Mouse (Mus musculus): ENCODE measurements around the gene Atf4.

Gene Atf4

DNA sequence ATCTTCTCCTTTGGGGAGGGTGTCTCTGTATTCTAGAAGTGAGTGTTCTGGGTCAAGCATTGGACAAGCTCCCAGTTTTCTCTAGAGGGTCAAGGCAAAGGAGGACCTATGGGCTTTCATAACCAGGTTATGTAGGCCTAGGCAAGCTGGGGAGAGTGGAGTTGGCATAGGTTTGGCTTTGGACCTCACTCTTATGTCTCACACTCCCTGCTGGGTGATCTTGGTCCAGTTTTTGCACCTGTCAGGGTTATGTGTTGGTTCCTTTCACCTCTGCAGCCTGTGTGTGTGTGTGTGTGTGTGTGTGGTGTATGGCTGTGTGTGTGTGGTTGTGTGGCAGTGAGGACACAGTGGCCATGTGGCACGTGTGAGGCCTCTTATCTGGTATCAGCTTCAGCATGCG lies 24.1 kb downstream of the Atf4 start:
- CTCF ChIA-PET, result no interaction called here

DNA sequence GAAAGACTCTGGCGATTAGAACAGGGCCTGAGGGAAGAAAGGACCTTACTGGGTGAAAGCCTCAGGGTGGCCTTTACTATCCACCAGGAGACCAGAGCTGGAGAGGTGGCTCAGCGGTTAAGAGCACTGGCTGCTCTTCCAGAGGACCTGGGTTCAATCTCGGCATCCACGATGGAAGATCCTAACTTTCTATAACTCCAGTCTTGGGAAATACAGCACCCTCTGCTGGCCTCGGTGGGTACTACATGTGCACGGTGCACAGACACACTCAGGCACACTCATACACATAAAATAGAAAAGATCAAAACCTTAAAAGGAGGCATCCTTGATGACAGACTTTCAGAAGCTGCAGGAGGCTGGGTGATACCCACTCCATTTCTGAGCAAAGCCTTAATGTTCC lies 25.7 kb downstream of the Atf4 start:
- CTCF ChIA-PET, result no interaction called here

GRCm38 (mm10) chr15:80286851-80287415 lies 31.9 kb downstream of the Atf4 start, which contains the start of gene Cacna1i:
Gene Cacna1i, plus strand, starts transcription at chr15:80287238.
- CTCF ChIA-PET, result no interaction called here

DNA sequence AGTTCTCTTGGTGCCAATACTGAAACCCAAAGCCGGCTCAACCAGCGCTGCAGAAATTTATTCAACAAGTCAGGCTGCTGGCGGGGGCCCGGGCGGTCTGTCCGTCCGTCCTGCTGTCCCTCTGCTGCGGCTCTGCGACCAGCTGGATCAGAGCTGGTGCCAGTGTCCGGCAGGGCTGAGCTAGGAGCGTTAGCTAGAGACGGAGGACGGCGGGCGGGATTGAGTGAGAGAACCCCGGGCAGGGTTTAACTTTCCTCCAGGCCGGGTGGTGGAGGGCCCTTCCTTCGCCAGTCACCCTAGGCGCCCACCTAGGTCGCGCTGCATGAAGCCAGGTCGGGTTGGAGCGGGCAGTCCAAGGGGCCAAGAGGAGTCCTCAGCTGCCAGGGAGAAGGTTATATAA lies 33.1 kb downstream of the Atf4 start:
- CTCF ChIA-PET, result interaction anchor here (0.7 kb wide), 1 partner anchor 507 kb away, joined by 3 read pairs; no protein-coding TSS in a partner anchor

DNA sequence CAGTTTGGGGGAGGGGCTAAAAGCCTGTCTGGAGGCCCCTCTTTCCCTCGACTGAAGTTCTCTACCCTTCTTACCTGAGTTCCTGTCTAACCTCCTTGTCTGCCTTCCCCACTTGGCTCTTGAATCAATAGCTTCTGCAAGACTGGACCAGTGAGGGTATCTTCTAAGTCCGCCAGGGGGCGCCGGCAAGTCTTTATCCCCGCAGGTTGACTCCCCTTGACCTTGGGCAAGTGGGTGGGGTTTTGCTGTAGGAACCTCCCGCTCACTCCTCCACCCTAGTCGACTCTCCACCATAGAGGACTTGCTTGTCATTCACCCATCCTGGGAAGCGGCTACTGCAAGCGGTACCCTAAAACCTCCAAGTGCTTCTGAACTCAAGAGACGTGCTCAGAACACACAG lies 34.5 kb downstream of the Atf4 start:
- CTCF ChIA-PET, result interaction anchor here (0.5 to 1.3 kb wide), 2 partner anchors 29 to 286 kb away, joined by 3 read pairs; no protein-coding TSS in a partner anchor

GRCm38 (mm10) chr15:80297146-80297545 lies 42.2 kb downstream of the Atf4 start:
- CTCF ChIA-PET, result no interaction called here

DNA sequence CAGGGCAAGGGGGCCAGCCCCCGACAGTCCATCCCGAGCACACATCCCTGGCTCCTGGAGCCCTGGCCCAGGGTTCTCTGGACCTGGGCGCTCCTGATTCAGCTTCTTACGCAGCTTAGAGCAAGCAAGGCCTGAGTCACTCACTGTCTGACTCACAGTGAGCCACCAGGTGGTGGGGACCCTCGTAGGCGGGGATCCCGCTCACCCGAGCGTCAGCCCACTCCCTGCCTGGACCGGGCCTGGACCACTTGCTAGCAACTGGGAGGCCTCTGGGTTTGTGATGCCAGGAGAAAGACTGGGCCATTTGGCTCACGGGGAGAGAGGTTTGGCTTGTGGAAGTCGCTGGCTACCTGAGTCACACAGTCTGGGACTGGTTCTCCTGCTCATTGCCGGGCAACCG lies 48.8 kb downstream of the Atf4 start:
- CTCF ChIA-PET, result no interaction called here

DNA sequence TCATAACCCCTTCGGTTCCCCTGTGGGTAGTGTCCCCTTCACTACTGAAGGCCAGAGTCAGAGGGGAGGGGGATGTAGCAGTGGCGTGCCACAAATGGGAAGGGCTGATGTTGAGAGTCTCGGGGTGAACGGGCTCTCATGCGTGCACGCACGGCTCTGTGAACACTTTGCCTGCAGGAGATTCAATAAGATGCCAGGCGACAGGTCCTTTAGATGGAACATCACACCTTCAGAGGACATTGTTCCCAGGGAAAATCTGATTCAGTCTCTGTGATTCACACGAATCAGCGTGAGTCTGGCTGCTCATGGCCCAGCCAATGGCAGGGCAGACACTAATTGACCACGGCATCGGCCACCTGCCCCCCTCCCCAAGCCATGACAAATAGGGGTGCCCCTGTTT lies 49.2 kb downstream of the Atf4 start:
- CTCF ChIA-PET, result no interaction called here

GRCm38 (mm10) chr15:80306146-80306545 lies 51.2 kb downstream of the Atf4 start:
- CTCF ChIA-PET, result no interaction called here

Data from spleen, embryonic (tissue).